Mouse (Mus musculus) stomach, embryonic 16.5 days (tissue): ENCODE data around the gene Tbc1d2b. TPM values are rescaled to one million over a fixed set of nuclear protein-coding genes. Genes with fewer than 3 reads are reported as not detected.

ENCODE experiments used
- ATAC-seq: fragments of 200-750 bp; cut with Nextera tagmentation; 2 replicates; pipeline ENCODE4 v1.8.0; 2017; ENCODE audit warnings: moderate number of reproducible peaks, moderate TSS enrichment; ENCODE audit not compliant: insufficient read depth, low FRiP score
- H3K27ac ChIP-seq: fragments of 300-500 bp; sonication (generic); 2 replicates; pipeline ENCODE4 v1.5.1; 2014; ENCODE audit warnings: low read length
- H3K27me3 ChIP-seq: fragments of 300-500 bp; sonication (generic); 2 replicates; pipeline ENCODE4 v1.6.1; 2014; ENCODE audit warnings: low read length, control low read depth, mixed read lengths; ENCODE audit not compliant: control insufficient read depth, insufficient read depth
- H3K36me3 ChIP-seq: fragments of 300-500 bp; sonication (generic); 2 replicates; pipeline ENCODE4 v1.6.1; 2014; ENCODE audit warnings: low read length; ENCODE audit not compliant: control insufficient read depth, insufficient read depth
- H3K4me1 ChIP-seq: fragments of 300-500 bp; sonication (generic); 2 replicates; pipeline ENCODE4 v1.6.1; 2014; ENCODE audit warnings: low read length, control low read depth, mixed read lengths; ENCODE audit not compliant: control insufficient read depth, insufficient read depth
- H3K4me2 ChIP-seq: fragments of 300-500 bp; sonication (generic); 2 replicates; pipeline ENCODE4 v1.6.1; 2014; ENCODE audit warnings: low read depth, low read length, mixed read lengths
- H3K4me3 ChIP-seq: fragments of 300-500 bp; sonication (generic); replicated peaks from 2 replicates; pipeline ENCODE4 v1.5.1; 2014; ENCODE audit warnings: mild to moderate bottlenecking, low read length
- H3K9ac ChIP-seq: fragments of 300-500 bp; sonication (generic); 2 replicates; pipeline ENCODE4 v1.6.1; 2014; ENCODE audit warnings: low read length
- H3K9me3 ChIP-seq: fragments of 300-500 bp; sonication (generic); replicated peaks from 2 replicates; pipeline ENCODE4 v1.6.1; 2016; ENCODE audit warnings: low read length, control low read depth; ENCODE audit not compliant: control insufficient read depth
- WGBS: fragments of 180-500 bp; shearing (Covaris S2); extraction: QIAGEN DNeasy Blood & Tissue Kit; methylation state at CpG from one replicate; pipeline ENCODE4 v1.1.7; 2014; 5-methylcytosine and 5-hydroxymethylcytosine counted together
- polyA plus RNA-seq: library from polyadenylated mRNA; unstranded; fragments of >200 nt; fragmentation: Nextera tagmentation; extraction: Ambion mirVana; gene quantifications from 2 replicates; pipeline ENCODE4 v1.2.1, GENCODE M21; 2015

Gene Tbc1d2b
- polyA plus RNA-seq, 1 experiment from 2014 or later: 15.4 TPM

DNA sequence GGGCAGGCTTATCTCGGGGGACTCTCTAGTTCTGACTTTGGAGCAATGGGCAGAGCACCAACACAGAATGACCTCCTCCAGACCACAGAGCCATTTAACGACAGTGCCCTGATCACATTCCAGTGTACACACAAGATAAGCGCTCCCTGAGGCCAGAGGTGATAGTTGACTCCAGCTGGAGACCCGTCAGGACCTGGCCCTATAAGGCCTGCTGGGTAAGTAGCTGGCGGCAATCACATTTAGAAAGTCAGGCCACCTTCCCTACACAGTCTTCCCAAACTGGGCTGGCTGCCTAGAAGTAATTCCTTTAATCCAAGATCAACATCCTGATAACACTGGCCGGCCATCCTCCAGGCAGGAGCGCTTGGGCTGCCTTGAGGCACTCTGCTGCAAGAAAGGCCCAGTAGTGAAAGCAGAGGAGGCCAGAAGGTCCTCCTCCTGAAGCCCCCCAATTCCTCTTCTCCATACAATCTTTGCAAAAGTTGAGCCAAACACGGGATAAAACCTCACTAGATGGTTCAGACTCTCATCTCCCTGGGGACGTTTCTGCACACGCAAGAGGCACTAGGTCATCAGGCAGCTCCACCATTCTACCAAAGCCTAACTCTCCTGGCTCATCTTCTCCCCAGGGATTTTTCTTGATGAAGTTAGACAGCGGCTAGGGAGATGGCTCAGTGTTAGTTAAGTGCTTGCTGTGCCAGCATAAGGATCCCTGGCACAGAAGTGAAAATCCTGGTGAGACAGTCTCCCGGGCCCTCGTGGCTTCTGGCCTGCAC, 9.8 kb downstream of the Tbc1d2b start:
- Histone ChIP-seq H3K9me3 (no peaks in the 10 kb centered on the region), H3K27ac (peak overlapping the region; percentile 37), H3K9ac (no peak overlapping the region), H3K27me3 (no peaks in the 10 kb centered on the region), H3K4me2 (no peak overlapping the region), H3K4me1 (peaks cover 40% of the 10 kb centered on the region), H3K36me3 (no peaks in the 10 kb centered on the region), H3K4me3 (no peak overlapping the region)
- ATAC-seq: peak; percentile 12; the same call in 1 of the 2 replicates
- WGBS: 43% methylated on average over 13 of the region's 13 CpGs

GRCm38 (mm10) chr9:90260079-90260478, 10.5 kb downstream of the Tbc1d2b start:
- Histone ChIP-seq H3K4me3 (no peak overlapping the region), H3K36me3 (no peaks in the 10 kb centered on the region), H3K27ac (peak overlapping the region; percentile 37; the same call in 1 of the 2 replicates), H3K27me3 (no peaks in the 10 kb centered on the region), H3K9me3 (no peaks in the 10 kb centered on the region), H3K4me1 (peaks cover 42% of the 10 kb centered on the region), H3K9ac (no peak overlapping the region), H3K4me2 (no peak overlapping the region)
- no peak for ATAC-seq
- 50% methylated on average over 6 of the region's 6 CpGs for WGBS

- WGBS: 84% methylated on average over 12 of the region's 12 CpGs
- H3K9me3 ChIP-seq: no peaks in the 10 kb centered on the region
- no peak overlapping the region for H3K27ac ChIP-seq
- no peak overlapping the region for H3K4me2 ChIP-seq
- no peak overlapping the region for H3K4me3 ChIP-seq
- no peaks in the 10 kb centered on the region for H3K27me3 ChIP-seq
- peaks cover 42% of the 10 kb centered on the region for H3K4me1 ChIP-seq
- H3K9ac ChIP-seq: 0 out of 2 replicates have a peak overlapping the region, but pooled peaks have one; percentile 33
- no peak; the same call in 1 of the 2 replicates for ATAC-seq
- no peaks in the 10 kb centered on the region for H3K36me3 ChIP-seq
These were observed 11.1 kb downstream of the Tbc1d2b start for GRCm38 (mm10) chr9:90259400-90259950.

DNA sequence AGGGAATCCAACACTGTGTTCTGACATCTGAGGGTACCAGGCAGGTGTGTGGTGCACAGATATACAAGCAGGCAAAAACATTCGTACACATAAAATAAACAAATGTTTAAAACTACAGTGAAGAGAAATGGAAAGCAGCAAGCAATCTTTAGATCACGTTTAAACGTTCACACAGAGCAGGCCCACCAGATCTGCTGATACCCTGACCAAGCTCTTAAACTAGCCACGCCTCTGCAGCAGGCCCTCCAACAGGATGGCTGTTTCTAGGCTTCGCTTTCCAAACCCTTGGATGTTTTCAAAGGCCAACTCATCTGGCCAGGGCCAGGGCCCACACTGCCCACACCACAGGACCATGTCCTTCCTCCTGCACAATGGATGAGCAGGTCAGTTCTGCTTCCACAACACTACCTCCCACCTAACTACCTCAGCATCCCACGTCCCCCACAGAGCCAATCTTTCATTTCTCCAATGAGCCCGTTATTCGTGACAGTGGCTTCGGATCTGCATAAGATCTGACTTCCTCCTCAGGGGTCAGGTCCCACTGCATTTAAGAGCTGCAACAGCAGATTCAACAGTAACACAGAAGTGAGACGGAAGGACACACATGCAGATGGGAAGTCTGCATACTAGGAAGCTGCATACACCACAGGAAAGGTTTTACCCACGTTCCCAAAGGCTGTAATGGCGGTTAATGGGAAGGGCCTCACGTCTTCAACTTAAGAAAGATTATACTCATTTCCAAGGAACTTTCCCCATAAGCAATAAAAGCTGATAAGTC, 12.7 kb downstream of the Tbc1d2b start:
- no peak overlapping the region for H3K4me3 ChIP-seq
- H3K9ac ChIP-seq: no peak overlapping the region
- no peaks in the 10 kb centered on the region for H3K36me3 ChIP-seq
- H3K27ac ChIP-seq: no peak overlapping the region
- WGBS: 71% methylated on average over 13 of the region's 13 CpGs
- H3K4me1 ChIP-seq: peaks cover 42% of the 10 kb centered on the region
- no peak overlapping the region for H3K4me2 ChIP-seq
- H3K9me3 ChIP-seq: no peaks in the 10 kb centered on the region
- H3K27me3 ChIP-seq: no peaks in the 10 kb centered on the region
- no peak for ATAC-seq

DNA sequence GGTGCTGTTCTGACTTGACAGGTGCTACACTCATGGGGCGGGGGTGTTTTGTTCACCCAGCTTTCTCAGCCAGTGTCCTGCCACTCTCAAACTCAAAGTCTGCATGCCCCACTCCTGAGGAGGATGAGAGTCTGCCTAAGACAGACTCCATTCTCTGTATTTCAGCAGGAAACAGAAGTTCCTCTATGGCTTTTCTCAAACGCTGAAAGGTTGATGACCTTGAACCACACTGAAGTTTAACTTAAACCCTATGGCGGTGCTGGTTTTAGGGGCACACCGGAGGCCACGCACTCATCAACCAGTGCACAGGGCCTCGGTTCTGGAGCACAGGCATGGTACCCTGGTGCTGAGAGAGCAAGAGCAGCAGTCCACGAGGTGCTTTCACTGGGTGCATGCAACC, 13.4 kb downstream of the Tbc1d2b start:
- H3K4me3 ChIP-seq: no peak overlapping the region
- H3K9me3 ChIP-seq: no peaks in the 10 kb centered on the region
- H3K36me3 ChIP-seq: no peaks in the 10 kb centered on the region
- H3K9ac ChIP-seq: no peak overlapping the region
- H3K27ac ChIP-seq: no peak overlapping the region
- peaks cover 42% of the 10 kb centered on the region for H3K4me1 ChIP-seq
- no peak overlapping the region for H3K4me2 ChIP-seq
- 68% methylated on average over 7 of the region's 7 CpGs for WGBS
- no peaks in the 10 kb centered on the region for H3K27me3 ChIP-seq
- ATAC-seq: no peak

GRCm38 (mm10) chr9:90255844-90256405, 14.7 kb downstream of the Tbc1d2b start:
- Histone ChIP-seq H3K27ac (peak overlapping the region; percentile 31; the same call in 1 of the 2 replicates), H3K4me3 (no peak overlapping the region), H3K9me3 (no peaks in the 10 kb centered on the region), H3K9ac (no peak overlapping the region), H3K27me3 (no peaks in the 10 kb centered on the region), H3K36me3 (no peaks in the 10 kb centered on the region), H3K4me2 (no peak overlapping the region), H3K4me1 (peaks cover 34% of the 10 kb centered on the region)
- WGBS: 52% methylated on average over 6 of the region's 6 CpGs
- ATAC-seq: peak; percentile 61; the same call in 1 of the 2 replicates

- H3K27me3 ChIP-seq: no peaks in the 10 kb centered on the region
- no peak overlapping the region for H3K4me3 ChIP-seq
- peaks cover 21% of the 10 kb centered on the region for H3K4me1 ChIP-seq
- no peak for ATAC-seq
- H3K27ac ChIP-seq: no peak overlapping the region
- no peak overlapping the region for H3K4me2 ChIP-seq
- H3K9me3 ChIP-seq: no peaks in the 10 kb centered on the region
- H3K9ac ChIP-seq: no peak overlapping the region
- no peaks in the 10 kb centered on the region for H3K36me3 ChIP-seq
- WGBS: 84% methylated on average over 2 of the region's 2 CpGs
These were observed 17.4 kb downstream of the Tbc1d2b start for GRCm38 (mm10) chr9:90253181-90253580.

GRCm38 (mm10) chr9:90250964-90251750, 19.4 kb downstream of the Tbc1d2b start:
- ATAC-seq: no peak
- H3K36me3 ChIP-seq: no peaks in the 10 kb centered on the region; the same call in 1 of the 2 replicates

More at GRCm38 (mm10) chr9:90250964-90251750, 19.4 kb downstream of the Tbc1d2b start:
- no peak overlapping the region for H3K4me2 ChIP-seq
- H3K27me3 ChIP-seq: no peaks in the 10 kb centered on the region
- no peak overlapping the region; the same call in 1 of the 2 replicates for H3K27ac ChIP-seq
- no peaks in the 10 kb centered on the region for H3K9me3 ChIP-seq
- no peak overlapping the region for H3K9ac ChIP-seq
- WGBS: 76% methylated on average over 13 of the region's 13 CpGs
- H3K4me3 ChIP-seq: no peak overlapping the region
- peaks cover 11% of the 10 kb centered on the region; the same call in 1 of the 2 replicates for H3K4me1 ChIP-seq
